26 mouse cellular contexts compared by ENCODE assay signal in genomic region chr12:26086414-26086813, GRCm38 (mm10).
"Had no signal": no experiment of that assay in that cellular context is flagged by ENCODE, and none has a peak within 500 bp of the region (broad histone marks: within the 10 kb centered on the region; RNA-seq: fewer than 3 reads in every experiment).

No protein-coding gene starts in this region.

- H3K9me3 ChIP-seq: heart, embryonic 10.5 days; heart, embryonic 12.5 days; hindbrain, embryonic 10.5 days; hindbrain, embryonic 12.5 days; intestine, embryonic 15.5 days; limb, embryonic 13.5 days; limb, embryonic 15.5 days; liver, embryonic 12.5 days had no signal

- H3K27ac ChIP-seq: gastrocnemius, adult 2 months; heart, embryonic 10.5 days; hindbrain, embryonic 10.5 days; hindbrain, embryonic 12.5 days; hindbrain, embryonic 14.5 days; intestine, embryonic 15.5 days; kidney, postnatal 0 days; limb, embryonic 13.5 days; limb, embryonic 15.5 days; liver, embryonic 12.5 days; liver, embryonic 14.5 days had no signal

- H3K4me2 ChIP-seq: heart, embryonic 12.5 days; hindbrain, embryonic 12.5 days; hindbrain, embryonic 14.5 days; intestine, embryonic 15.5 days; limb, embryonic 13.5 days; limb, embryonic 15.5 days; liver, embryonic 12.5 days had no signal

- H3K27me3 ChIP-seq: heart, embryonic 12.5 days; hindbrain, embryonic 12.5 days; intestine, embryonic 15.5 days; limb, embryonic 13.5 days; limb, embryonic 15.5 days; liver, embryonic 12.5 days had no signal

- DNase-seq: gastrocnemius, adult 2 months; gastrocnemius, postnatal 10 days; gastrocnemius, postnatal 25 days; heart, adult 18-20 months; heart, postnatal 10 days; heart, postnatal 4 days; kidney, adult 18-20 months; kidney, adult 8-10 months; kidney, postnatal 14 days; kidney, postnatal 36 days; layer of hippocampus, postnatal 36 days; left cerebral cortex, postnatal 4 days had no signal

- H3K4me1 ChIP-seq: heart, embryonic 10.5 days; heart, embryonic 12.5 days; hindbrain, embryonic 10.5 days; hindbrain, embryonic 12.5 days; intestine, embryonic 15.5 days; limb, embryonic 13.5 days; limb, embryonic 15.5 days; liver, embryonic 12.5 days had no signal

- H3K36me3 ChIP-seq: heart, embryonic 10.5 days; heart, embryonic 12.5 days; hindbrain, embryonic 10.5 days; hindbrain, embryonic 12.5 days; intestine, embryonic 15.5 days; limb, embryonic 13.5 days; limb, embryonic 15.5 days; liver, embryonic 12.5 days had no signal

- ATAC-seq: hindbrain, embryonic 16.5 days; inflammation-experienced regulatory T-cells, adult 6 months; intestine, embryonic 15.5 days; intestine, postnatal 0 days; liver, embryonic 12.5 days had no signal

- H3K9ac ChIP-seq: heart, embryonic 12.5 days; hindbrain, embryonic 12.5 days; hindbrain, embryonic 14.5 days; intestine, embryonic 15.5 days; limb, embryonic 13.5 days; limb, embryonic 15.5 days; liver, embryonic 12.5 days; liver, embryonic 14.5 days had no signal

- H3K4me3 ChIP-seq: gastrocnemius, adult 2 months; heart, embryonic 10.5 days; heart, embryonic 12.5 days; hindbrain, embryonic 10.5 days; hindbrain, embryonic 12.5 days; intestine, embryonic 15.5 days; limb, embryonic 13.5 days; limb, embryonic 15.5 days; liver, embryonic 12.5 days had no signal
